Mouse (Mus musculus): Measurements from ENCODE around the gene Gm17720. TPM values are rescaled to one million over a fixed set of nuclear protein-coding genes. Genes with fewer than 3 reads are reported as not detected.
"Not testable (repeated sequence)": the region's sequence is repeated elsewhere in the genome, so short reads cannot be mapped to it uniquely, and the experiment has no call there.

Gene Gm17720
- total RNA-seq, 2 experiments from 2014 or later, result not detected

- no peak for ATAC-seq (replicated peaks; ENCODE audit: poor library complexity)
These were observed 62.0 kb downstream of the Gm17720 start for GRCm38 (mm10) chr8:110040509-110040908.

GRCm38 (mm10) chr8:110039659-110040058 is 62.9 kb downstream of the Gm17720 start, which contains the start of gene Chst4:
Gene Chst4 (minus strand): TSS chr8:110039740.
- no peak for ATAC-seq (replicated peaks; ENCODE audit: poor library complexity)

DNA sequence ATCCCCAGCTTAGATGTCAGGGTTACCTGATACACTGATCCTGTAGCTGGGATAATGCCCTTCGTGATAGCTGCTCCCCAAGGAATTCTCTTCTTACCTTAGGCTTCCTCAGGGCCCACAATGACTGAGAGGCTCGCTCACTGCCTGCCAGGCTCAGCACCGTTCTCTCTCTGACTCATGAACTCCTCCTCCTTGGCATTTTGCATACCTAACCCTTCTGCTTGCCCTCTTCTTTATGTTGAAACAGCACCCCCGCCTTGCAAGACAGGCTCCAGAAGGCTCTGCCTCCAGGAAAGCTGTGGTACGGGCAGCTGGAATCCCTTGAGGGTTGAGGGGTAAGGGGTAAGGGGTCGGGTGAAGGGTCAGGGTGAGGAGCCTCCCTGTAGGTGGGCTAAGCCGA is 63.3 kb downstream of the Gm17720 start:
- no peak for ATAC-seq (replicated peaks; ENCODE audit: poor library complexity)

GRCm38 (mm10) chr8:110036156-110036555 is 66.4 kb downstream of the Gm17720 start:
- ATAC-seq (replicated peaks; ENCODE audit: poor library complexity), result no peak

DNA sequence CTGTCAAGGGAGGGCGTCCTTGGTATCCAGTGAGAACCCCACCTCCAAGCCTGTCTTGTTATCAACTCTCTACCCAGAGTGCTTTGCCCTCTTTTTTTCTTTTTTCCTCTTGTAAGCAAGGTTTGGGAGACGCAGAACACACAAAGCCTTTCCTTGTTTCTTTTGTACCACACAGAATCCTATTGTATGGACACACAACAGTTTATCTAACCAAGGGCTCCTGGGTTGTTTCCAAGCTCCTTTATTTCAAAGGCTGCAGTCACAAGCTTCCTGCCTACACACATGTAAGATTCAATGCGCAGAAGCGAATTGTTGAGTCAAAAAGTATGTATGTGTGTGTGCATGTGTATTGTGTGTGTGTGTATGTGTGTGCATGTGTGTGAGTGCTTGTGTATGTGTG is 68.2 kb downstream of the Gm17720 start:
- ATAC-seq (replicated peaks; ENCODE audit: poor library complexity), result no peak

DNA sequence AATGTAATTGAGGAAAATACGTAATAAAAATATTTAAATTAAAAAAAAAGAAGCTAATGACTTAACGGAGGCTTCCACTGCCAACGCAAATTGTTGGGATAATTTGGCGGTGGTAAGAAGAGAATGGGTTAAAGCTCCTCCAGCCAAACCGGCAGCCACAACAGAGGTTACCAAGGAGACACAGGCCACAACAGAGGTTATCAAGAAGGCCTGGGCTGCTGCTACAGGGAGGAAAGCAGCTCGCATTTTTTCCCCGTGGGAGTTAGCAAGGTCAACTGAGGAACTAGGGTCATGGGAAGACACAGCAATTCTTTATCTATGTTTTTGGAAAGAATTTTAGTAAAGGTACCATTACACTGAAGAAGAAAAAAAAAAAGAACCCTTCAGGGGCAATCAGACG is 68.8 kb downstream of the Gm17720 start:
- ATAC-seq (replicated peaks; ENCODE audit: poor library complexity), result not testable (repeated sequence)

Other genes with a start within 250 kb of the Gm17720 start
- gene Phlpp2, start 234.2 kb downstream of the Gm17720 start, total RNA-seq (2015), result 8.6 and 8.7 TPM in 2 replicates
- gene Phlpp2, start 234.2 kb downstream of the Gm17720 start, total RNA-seq (2017), result 8.0 and 8.6 TPM in 2 replicates
- gene Marveld3, start 140.6 kb downstream of the Gm17720 start, total RNA-seq (2015), result not detected in 2 replicates
- gene Marveld3, start 140.6 kb downstream of the Gm17720 start, total RNA-seq (2017), result not detected in 2 replicates
- not detected in 2 replicates for gene Tat, start 112.3 kb downstream of the Gm17720 start, total RNA-seq (2015)
- not detected in 2 replicates for gene Tat, start 112.3 kb downstream of the Gm17720 start, total RNA-seq (2017)
- gene Chst4, start 63.0 kb downstream of the Gm17720 start, total RNA-seq (2015), result not detected in 2 replicates
- not detected in 2 replicates for gene Chst4, start 63.0 kb downstream of the Gm17720 start, total RNA-seq (2017)
- 0.05 TPM in 1 of 2 replicates, not detected in the other for gene Zfp612, start 23.0 kb downstream of the Gm17720 start, total RNA-seq (2015)
- not detected in 2 replicates for gene Zfp612, start 23.0 kb downstream of the Gm17720 start, total RNA-seq (2017)
- not detected in 2 replicates for gene Gm21964, start 1.5 kb downstream of the Gm17720 start, total RNA-seq (2015)
- not detected in 2 replicates for gene Gm21964, start 1.5 kb downstream of the Gm17720 start, total RNA-seq (2017)
- gene Calb2, start 65.5 kb upstream of the Gm17720 start, total RNA-seq (2015), result not detected in 2 replicates
- gene Calb2, start 65.5 kb upstream of the Gm17720 start, total RNA-seq (2017), result not detected in 2 replicates
- gene Cmtr2, start 112.9 kb upstream of the Gm17720 start, total RNA-seq (2015), result 9.0 and 9.6 TPM in 2 replicates
- 10.0 and 14.3 TPM in 2 replicates for gene Cmtr2, start 112.9 kb upstream of the Gm17720 start, total RNA-seq (2017)
- gene Hydin, start 164.2 kb upstream of the Gm17720 start, total RNA-seq (2015), result not detected in 2 replicates
- gene Hydin, start 164.2 kb upstream of the Gm17720 start, total RNA-seq (2017), result not detected in 2 replicates

Measured in megakaryocyte progenitor cell, adult 5-6 weeks (primary cell).